Mouse (Mus musculus) olfactory bulb, adult 2 months (tissue): Measurements from ENCODE around the gene Il31.

Experiments
- CTCF ChIP-seq: fragments of 200-500 bp; IDR thresholded peaks from 2 replicates; pipeline ENCODE4 v1.5.1; 2012; ENCODE audit warnings: low read depth, mild to moderate bottlenecking, low read length, moderate library complexity; ENCODE audit not compliant: insufficient read depth
- POLR2A ChIP-seq: fragments of 200-500 bp; IDR thresholded peaks from 2 replicates; pipeline ENCODE4 v1.6.1; 2012; ENCODE audit warnings: mild to moderate bottlenecking, low read depth, low read length, moderate library complexity; ENCODE audit not compliant: insufficient read depth

DNA sequence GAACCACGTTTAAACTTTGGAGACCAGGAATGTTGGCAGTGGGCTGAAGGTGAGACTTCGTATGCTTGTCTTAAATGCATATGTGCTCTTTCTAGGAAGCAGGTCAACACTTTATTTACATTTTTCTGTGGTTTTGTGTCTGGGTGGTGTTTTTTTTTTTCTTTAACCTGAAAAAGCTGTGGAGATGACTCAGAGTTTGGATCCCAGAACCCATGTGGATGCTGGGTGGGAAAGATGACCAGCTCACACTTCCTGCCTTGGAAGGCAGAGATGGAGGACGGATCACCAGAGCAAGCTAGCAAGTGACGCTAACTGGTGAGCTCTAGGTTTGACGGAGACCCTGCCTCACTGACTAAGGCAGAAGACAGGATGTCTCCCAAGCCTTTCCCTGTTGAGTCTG, 25.6 kb upstream of the Il31 start:
- TF ChIP-seq CTCF (no peak), POLR2A (no peak)
